Mouse (Mus musculus) T-cell, adult 2 months (primary cell): Measurements from ENCODE around the gene Ccser2.
"Not testable (repeated sequence)": the region's sequence is repeated elsewhere in the genome, so short reads cannot be mapped to it uniquely, and the experiment has no call there.

Source experiments
- DNase-seq: peaks from one replicate; pipeline ENCODE4 v3.0.0; 2022; ENCODE audit warnings: low spot score

Gene Ccser2

GRCm38 (mm10) chr14:36968628-36969147 lies at the start of gene Ccser2:
TSS of gene Ccser2 (minus strand) at chr14:36968777.
- DNase-seq = peak; percentile 94

GRCm38 (mm10) chr14:37015894-37016293 lies 47.3 kb upstream of the Ccser2 start:
- no peak for DNase-seq

- no peak for DNase-seq
Observed at GRCm38 (mm10) chr14:37013644-37014043, 45.1 kb upstream of the Ccser2 start.

GRCm38 (mm10) chr14:37009686-37010085 lies 41.1 kb upstream of the Ccser2 start:
- DNase-seq = no peak

- DNase-seq = no peak
Observed at GRCm38 (mm10) chr14:37006489-37006888, 37.9 kb upstream of the Ccser2 start.

GRCm38 (mm10) chr14:37005865-37006264 lies 37.3 kb upstream of the Ccser2 start:
- no peak for DNase-seq

GRCm38 (mm10) chr14:37003431-37004095 lies 35.0 kb upstream of the Ccser2 start:
- DNase-seq = no peak

- no peak for DNase-seq
Observed at GRCm38 (mm10) chr14:37002852-37003251, 34.3 kb upstream of the Ccser2 start.

GRCm38 (mm10) chr14:37000780-37001179 lies 32.2 kb upstream of the Ccser2 start:
- not testable (repeated sequence) for DNase-seq

- no peak for DNase-seq
Observed at GRCm38 (mm10) chr14:36989784-36990183, 21.2 kb upstream of the Ccser2 start.

- DNase-seq = no peak
Observed at GRCm38 (mm10) chr14:36985693-36986092, 17.1 kb upstream of the Ccser2 start.

- DNase-seq = no peak
Observed at GRCm38 (mm10) chr14:36975019-36975418, 6.4 kb upstream of the Ccser2 start.

- DNase-seq = no peak
Observed at GRCm38 (mm10) chr14:36971211-36971610, 2.6 kb upstream of the Ccser2 start.

- no peak for DNase-seq
Observed at GRCm38 (mm10) chr14:36969861-36970420, 1.4 kb upstream of the Ccser2 start.

GRCm38 (mm10) chr14:36968076-36968627 lies 425 bp downstream of the Ccser2 start:
- peak; percentile 53 for DNase-seq

- DNase-seq = no peak
Observed at GRCm38 (mm10) chr14:36965421-36965820, 3.2 kb downstream of the Ccser2 start.

GRCm38 (mm10) chr14:36962477-36962876 lies 6.1 kb downstream of the Ccser2 start:
- peak; percentile 71 for DNase-seq

GRCm38 (mm10) chr14:36957719-36958118 lies 10.9 kb downstream of the Ccser2 start:
- DNase-seq = no peak

GRCm38 (mm10) chr14:36957261-36957660 lies 11.3 kb downstream of the Ccser2 start:
- no peak for DNase-seq

GRCm38 (mm10) chr14:36956717-36957116 lies 11.9 kb downstream of the Ccser2 start:
- DNase-seq = no peak

GRCm38 (mm10) chr14:36952687-36953426 lies 15.7 kb downstream of the Ccser2 start:
- DNase-seq = peak; percentile 37

GRCm38 (mm10) chr14:36952142-36952541 lies 16.4 kb downstream of the Ccser2 start:
- peak; percentile 53 for DNase-seq

- DNase-seq = no peak
Observed at GRCm38 (mm10) chr14:36942716-36943115, 25.9 kb downstream of the Ccser2 start.
